7 mouse cellular contexts compared by ENCODE assay signal in the genomic region with DNA sequence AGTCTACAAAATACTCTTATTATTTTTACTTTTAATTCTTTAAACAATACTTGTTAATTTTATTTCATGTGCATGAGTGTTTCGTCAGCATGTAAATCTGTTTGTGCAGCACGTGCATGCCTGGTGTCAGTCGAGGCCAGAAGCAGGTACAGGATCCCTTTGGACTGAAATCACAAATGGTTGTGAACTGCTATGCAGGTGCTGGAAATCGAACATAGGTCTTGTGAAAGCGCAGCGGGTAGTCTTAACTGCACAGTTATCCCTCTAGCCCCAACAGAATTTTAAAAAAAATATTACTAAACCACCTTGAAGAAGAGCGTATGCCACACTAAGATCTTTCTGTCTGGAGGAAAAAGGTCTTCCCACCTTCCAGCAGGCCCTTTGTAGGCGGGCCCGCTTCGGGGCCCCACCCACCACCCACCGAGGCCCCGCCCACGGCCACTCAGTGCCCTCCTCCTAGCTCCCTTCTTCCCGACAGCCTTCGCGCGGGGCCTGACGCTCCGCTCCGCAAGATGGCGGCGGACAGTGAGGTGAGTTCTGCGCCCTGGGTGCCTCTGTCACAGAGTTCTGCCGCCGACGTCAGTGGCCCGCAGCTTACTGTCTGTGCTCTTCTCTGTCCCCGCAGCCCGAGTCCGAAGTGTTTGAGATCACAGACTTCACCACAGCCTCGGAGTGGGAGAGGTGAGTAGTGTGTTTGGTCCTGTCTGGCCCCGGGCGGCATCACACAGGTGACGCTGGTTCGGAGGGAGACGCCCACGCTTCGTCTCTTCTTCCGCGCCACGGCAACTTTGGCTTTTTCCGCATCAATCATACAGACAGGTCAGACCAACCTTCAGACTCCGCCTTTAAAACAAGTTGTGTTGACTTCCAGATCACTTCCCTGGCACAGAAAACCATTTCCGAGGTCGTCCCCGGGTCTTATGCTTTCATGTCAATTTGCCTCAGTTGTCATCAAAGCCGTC. TPM values are rescaled to one million over a fixed set of nuclear protein-coding genes. Genes with fewer than 3 reads are reported as not detected.
A peak's percentile ranks its signal among the peaks of the same experiment; 100 is the strongest.
DNase-seq lines count a peak whose midpoint lies in the region; ATAC-seq lines count a peak whose summit lies in the region.

A gene (plus strand): TSS at position 474 of the 962 bp plus-strand sequence.

- peak within 1 kb of the TSS; percentile 86 for H3K4me3 ChIP-seq in embryonic facial prominence, embryonic 10.5 days
- H3K4me3 ChIP-seq in limb, embryonic 10.5 days, result peak within 1 kb of the TSS; percentile 86
- H3K4me3 ChIP-seq in midbrain, embryonic 13.5 days (replicated peaks), result peak within 1 kb of the TSS; percentile 83

- peaks cover 27% of the 10 kb centered on the region for H3K36me3 ChIP-seq in embryonic facial prominence, embryonic 10.5 days (replicated peaks)
- H3K36me3 ChIP-seq in limb, embryonic 10.5 days, result peaks cover 23% of the 10 kb centered on the region
- H3K36me3 ChIP-seq in midbrain, embryonic 13.5 days, result peaks cover 15% of the 10 kb centered on the region

- peak; percentile 95 for DNase-seq in adrenal gland, postnatal 10 days
- DNase-seq in embryonic facial prominence, embryonic 10.5 days (ENCODE audit: low spot score), result peak; percentile 93
- DNase-seq in kidney, adult 11 months, result peak; percentile 88
- peak; percentile 89 for DNase-seq in limb, embryonic 10.5 days (ENCODE audit: low spot score)
- peak; percentile 86 for DNase-seq in spleen, adult 12 weeks (ENCODE audit: low spot score)

- H3K4me2 ChIP-seq in midbrain, embryonic 13.5 days (replicated peaks), result peak within 1 kb of the TSS; percentile 57

- H3K27ac ChIP-seq in embryonic facial prominence, embryonic 10.5 days (replicated peaks), result peak within 1 kb of the TSS; percentile 89
- peak within 1 kb of the TSS; percentile 87 for H3K27ac ChIP-seq in limb, embryonic 10.5 days
- H3K27ac ChIP-seq in midbrain, embryonic 13.5 days, result peak within 1 kb of the TSS; percentile 80

- H3K9me3 ChIP-seq in embryonic facial prominence, embryonic 10.5 days, result no peaks in the 10 kb centered on the region
- H3K9me3 ChIP-seq in limb, embryonic 10.5 days (replicated peaks), result no peaks in the 10 kb centered on the region
- no peaks in the 10 kb centered on the region for H3K9me3 ChIP-seq in midbrain, embryonic 13.5 days

- 11% methylated on average over 47 of the region's 47 CpGs for WGBS in embryonic facial prominence, embryonic 10.5 days
- 11% methylated on average over 47 of the region's 47 CpGs for WGBS in limb, embryonic 10.5 days
- WGBS in midbrain, embryonic 13.5 days, result 11% methylated on average over 47 of the region's 47 CpGs

- H3K4me1 ChIP-seq in embryonic facial prominence, embryonic 10.5 days, result peaks cover 7% of the 10 kb centered on the region
- H3K4me1 ChIP-seq in limb, embryonic 10.5 days, result peaks cover 7% of the 10 kb centered on the region
- peaks cover 11% of the 10 kb centered on the region for H3K4me1 ChIP-seq in midbrain, embryonic 13.5 days (replicated peaks)

- peak; percentile 99 for ATAC-seq in granulocyte monocyte progenitor cell, adult 5-6 weeks (replicated peaks; ENCODE audit: poor library complexity, severe bottlenecking)
- ATAC-seq in midbrain, embryonic 13.5 days, result peak; percentile 98

- H3K27me3 ChIP-seq in embryonic facial prominence, embryonic 10.5 days (replicated peaks; ENCODE audit: low read depth, poor library complexity, severe bottlenecking), result no peaks in the 10 kb centered on the region
- no peaks in the 10 kb centered on the region for H3K27me3 ChIP-seq in limb, embryonic 10.5 days (ENCODE audit: low read depth, poor library complexity, severe bottlenecking)
- no peaks in the 10 kb centered on the region for H3K27me3 ChIP-seq in midbrain, embryonic 13.5 days

- peak within 1 kb of the TSS; percentile 83 for H3K9ac ChIP-seq in midbrain, embryonic 13.5 days (replicated peaks)

RNA-seq across cellular contexts. Expression of the gene that starts here (rescaled TPM):
- total RNA-seq in adrenal gland, postnatal 10 days (2021), result 10 to 100 TPM; 39.5 to 41.1 TPM
- 17.5 and 17.9 TPM in 2 replicates for polyA plus RNA-seq in embryonic facial prominence, embryonic 10.5 days (2016; fragmentation: Nextera tagmentation; extraction: Ambion mirVana)
- 16.6 and 22.1 TPM in 2 replicates for total RNA-seq in granulocyte monocyte progenitor cell, adult 5-6 weeks (2014; fragmentation: Nextera tagmentation)
- 38.5 and 38.9 TPM in 2 replicates for total RNA-seq in granulocyte monocyte progenitor cell, adult 5-6 weeks (2017)
- polyA plus RNA-seq in limb, embryonic 10.5 days (2016; fragmentation: Nextera tagmentation; extraction: Ambion mirVana), result 13.6 and 17.0 TPM in 2 replicates
- 22.7 and 23.6 TPM in 2 replicates for polyA plus RNA-seq in midbrain, embryonic 13.5 days (2015; fragmentation: Nextera tagmentation; extraction: Ambion mirVana)

Comparison
In these comparisons a context has a peak if more than half of its experiments do, and no peak if none do; other contexts are left out.
1. Peak in every context shown above with its lines: DNase-seq, ATAC-seq, H3K4me3 ChIP-seq and H3K27ac ChIP-seq.